Mouse (Mus musculus) CH12.LX (cell line): ENCODE data around the gene Ptpn11. TPM values are rescaled to one million over a fixed set of nuclear protein-coding genes. Genes with fewer than 3 reads are reported as not detected.

Experiments used
- DNase-seq: peaks from one replicate; pipeline ENCODE4 v3.0.0-alpha.2; 2013; ENCODE audit errors: extremely low read depth
- H3K27ac ChIP-seq: 2 replicates; pipeline ENCODE4 v1.5.1; 2012; ENCODE audit warnings: low read depth, mild to moderate bottlenecking, control low read depth, moderate library complexity; ENCODE audit not compliant: insufficient read depth
- H3K27me3 ChIP-seq: replicated peaks from 2 replicates; pipeline ENCODE3; 2012; ENCODE audit warnings: inconsistent platforms
- H3K36me3 ChIP-seq, 2 experiments: replicated peaks in 1 of 2; 2 replicates each; pipeline versions ENCODE3 to v1.6.1; 2012; ENCODE audit warnings: inconsistent platforms in 1 of 2, low read length in 1 of 2, mild to moderate bottlenecking in 1 of 2, mixed read lengths in 1 of 2, moderate library complexity in 1 of 2; ENCODE audit not compliant: control insufficient read depth in 1 of 2, insufficient read depth in 1 of 2
- H3K4me1 ChIP-seq, 2 experiments: 2 replicates each; pipeline ENCODE4 v1.6.1; 2012; ENCODE audit warnings: inconsistent platforms in 1 of 2, moderate library complexity in 1 of 2; ENCODE audit not compliant: insufficient read depth in 2 of 2, control insufficient read depth in 1 of 2
- H3K4me2 ChIP-seq: 2 replicates; pipeline ENCODE4 v1.6.1; 2012; ENCODE audit warnings: low read depth, mild to moderate bottlenecking, control low read depth; ENCODE audit not compliant: poor library complexity, insufficient read depth, severe bottlenecking
- H3K4me3 ChIP-seq, 3 experiments: fragments of 150-350 bp in 1 of 3; sonication (generic) in 1 of 3; replicated peaks in 1 of 3; 2 replicates each; pipeline versions ENCODE3 to v1.5.1; 2011 to 2012; ENCODE audit warnings: low read depth in 2 of 3, low read length in 2 of 3, mild to moderate bottlenecking in 2 of 3, moderate library complexity in 2 of 3, control low read depth in 1 of 3, improper control_type of control experiment in 1 of 3, inconsistent platforms in 1 of 3, mixed read lengths in 1 of 3; ENCODE audit not compliant: poor library complexity in 1 of 3
- H3K79me2 ChIP-seq: replicated peaks from 2 replicates; pipeline ENCODE4 v1.6.1; 2012; ENCODE audit warnings: mild to moderate bottlenecking, moderate library complexity; ENCODE audit not compliant: control insufficient read depth, poor library complexity, insufficient read depth, severe bottlenecking; ENCODE audit errors: extremely low read depth
- H3K9ac ChIP-seq: 2 replicates; pipeline ENCODE4 v1.6.1; 2012; ENCODE audit warnings: low read depth, mild to moderate bottlenecking, control low read depth, moderate library complexity; ENCODE audit not compliant: insufficient read depth
- H3K9me3 ChIP-seq: replicated peaks from 2 replicates; pipeline ENCODE3; 2012; ENCODE audit warnings: low read length, inconsistent platforms, mixed read lengths
- CHD1 ChIP-seq: IDR thresholded peaks from 2 replicates; pipeline ENCODE4 v1.6.1; 2012; ENCODE audit warnings: low read depth, low read length, improper control_type of control experiment, inconsistent platforms
- CHD2 ChIP-seq: IDR thresholded peaks from 2 replicates; pipeline ENCODE4 v1.6.1; 2011; ENCODE audit warnings: low read length, improper control_type of control experiment
- E2F4 ChIP-seq: IDR thresholded peaks from 2 replicates; pipeline ENCODE4 v1.6.1; 2011; ENCODE audit warnings: low read depth, low read length, improper control_type of control experiment; ENCODE audit not compliant: insufficient replicate concordance
- ETS1 ChIP-seq: conservative IDR thresholded peaks from 2 replicates; pipeline ENCODE4 v1.6.1; 2012; ENCODE audit warnings: low read depth, mild to moderate bottlenecking, inconsistent platforms, low read length, improper control_type of control experiment, moderate library complexity
- GABPA ChIP-seq: IDR thresholded peaks from 2 replicates; pipeline ENCODE4 v1.6.1; 2012; ENCODE audit warnings: low read depth, low read length, improper control_type of control experiment, inconsistent platforms; ENCODE audit not compliant: insufficient replicate concordance
- IRF4 ChIP-seq: IDR thresholded peaks from 2 replicates; pipeline ENCODE4 v1.6.1; 2014; ENCODE audit warnings: low read depth, mild to moderate bottlenecking, inconsistent platforms, low read length, improper control_type of control experiment
- JUN ChIP-seq: IDR thresholded peaks from 2 replicates; pipeline ENCODE4 v1.6.1; 2011; ENCODE audit warnings: low read depth, mild to moderate bottlenecking, low read length, improper control_type of control experiment, moderate library complexity; ENCODE audit not compliant: insufficient read depth
- KAT2A ChIP-seq: IDR thresholded peaks from 2 replicates; pipeline ENCODE4 v1.6.1; 2012; ENCODE audit warnings: low read length, improper control_type of control experiment, inconsistent platforms; ENCODE audit not compliant: insufficient replicate concordance
- MAFK ChIP-seq: IDR thresholded peaks from 2 replicates; pipeline ENCODE4 v1.6.1; 2011; ENCODE audit warnings: low read length, improper control_type of control experiment; ENCODE audit not compliant: insufficient replicate concordance
- MAX ChIP-seq: IDR thresholded peaks from 2 replicates; pipeline ENCODE4 v1.6.1; 2011; ENCODE audit warnings: low read length, improper control_type of control experiment
- MAZ ChIP-seq: IDR thresholded peaks from 2 replicates; pipeline ENCODE4 v1.6.1; 2012; ENCODE audit warnings: low read depth, mild to moderate bottlenecking, inconsistent platforms, low read length, improper control_type of control experiment, moderate library complexity
- MEF2A ChIP-seq: IDR thresholded peaks from 2 replicates; pipeline ENCODE4 v1.6.1; 2014; ENCODE audit warnings: low read depth, mild to moderate bottlenecking, inconsistent platforms, low read length, improper control_type of control experiment, borderline replicate concordance
- MYC ChIP-seq: IDR thresholded peaks from 2 replicates; pipeline ENCODE4 v1.6.1; 2011; ENCODE audit warnings: low read depth, mild to moderate bottlenecking, improper control_type of control experiment, low read length
- NELFE ChIP-seq: IDR thresholded peaks from 2 replicates; pipeline ENCODE4 v1.6.1; 2011; ENCODE audit warnings: low read depth, low read length, improper control_type of control experiment
- NRF1 ChIP-seq: IDR thresholded peaks from 2 replicates; pipeline ENCODE4 v1.6.1; 2014; ENCODE audit warnings: low read depth, mild to moderate bottlenecking, inconsistent platforms, low read length, improper control_type of control experiment, moderate library complexity
- POLR2A ChIP-seq: IDR thresholded peaks from 2 replicates; pipeline ENCODE4 v1.6.1; 2011; ENCODE audit warnings: low read depth, mild to moderate bottlenecking, improper control_type of control experiment, low read length
- POLR2AphosphoS2 ChIP-seq: IDR thresholded peaks from 2 replicates; pipeline ENCODE4 v1.6.1; 2011; ENCODE audit warnings: low read depth, low read length, improper control_type of control experiment
- SIN3A ChIP-seq: IDR thresholded peaks from 2 replicates; pipeline ENCODE4 v1.6.1; 2012; ENCODE audit warnings: low read length, improper control_type of control experiment, inconsistent platforms
- SMC3 ChIP-seq: IDR thresholded peaks from 2 replicates; pipeline ENCODE4 v1.6.1; 2011; ENCODE audit warnings: low read depth, low read length, improper control_type of control experiment
- TBP ChIP-seq: conservative IDR thresholded peaks from 2 replicates; pipeline ENCODE4 v1.6.1; 2011; ENCODE audit warnings: low read depth, low read length, improper control_type of control experiment
- TCF12 ChIP-seq: IDR thresholded peaks from 2 replicates; pipeline ENCODE4 v1.6.1; 2014; ENCODE audit warnings: low read depth, mild to moderate bottlenecking, inconsistent platforms, low read length, improper control_type of control experiment
- UBTF ChIP-seq: IDR thresholded peaks from 2 replicates; pipeline ENCODE4 v1.6.1; 2012; ENCODE audit warnings: low read depth, mild to moderate bottlenecking, inconsistent platforms, low read length, improper control_type of control experiment, moderate library complexity
- USF2 ChIP-seq: conservative IDR thresholded peaks from 2 replicates; pipeline ENCODE4 v1.6.1; 2011; ENCODE audit warnings: low read depth, low read length, improper control_type of control experiment
- ZKSCAN1 ChIP-seq: IDR thresholded peaks from 2 replicates; pipeline ENCODE4 v1.6.1; 2012; ENCODE audit warnings: low read depth, inconsistent platforms, low read length, improper control_type of control experiment, borderline replicate concordance
- ZNF384 ChIP-seq: IDR thresholded peaks from 2 replicates; pipeline ENCODE4 v1.6.1; 2012; ENCODE audit warnings: low read depth, low read length, improper control_type of control experiment, inconsistent platforms
- dilution Hi-C: fragments of 300-500 bp; cut with MboI; formaldehyde crosslinking; loops from 2 replicates; pipeline ENCODE4 v1.14.3; 2020; ENCODE audit warnings: low sequenced_read_pairs; ENCODE audit not compliant: extremely low pct_unique_long_range_greater_than_20kb, extremely low pct_ligation_motif_present
- in situ Hi-C: fragments of 300-500 bp; cut with MboI; formaldehyde crosslinking; loops from 3 replicates; pipeline ENCODE4 v1.14.3; 2019; ENCODE audit warnings: low sequenced_read_pairs, low pct_ligation_motif_present, low pct_unique_long_range_greater_than_20kb, mixed read lengths
- polyA plus RNA-seq: library from polyadenylated mRNA; unstranded; fragments of >175 nt; gene quantifications from 2 replicates; pipeline ENCODE4 v1.2.1, GENCODE M21; 2012; ENCODE audit warnings: low read depth; ENCODE audit not compliant: insufficient read length
- total RNA-seq, 2 experiments: library from RNA; depleted of rRNA; stranded (reverse); fragments of 300-350 nt in 1 of 2; fragments of >200 nt in 1 of 2; gene quantifications; 2 replicates each; pipeline ENCODE4 v1.2.3; 2012 to 2014

Gene Ptpn11
- total and polyA plus RNA-seq, 3 experiments, result 33.2 to 62.8 (median 44.6) TPM

DNA sequence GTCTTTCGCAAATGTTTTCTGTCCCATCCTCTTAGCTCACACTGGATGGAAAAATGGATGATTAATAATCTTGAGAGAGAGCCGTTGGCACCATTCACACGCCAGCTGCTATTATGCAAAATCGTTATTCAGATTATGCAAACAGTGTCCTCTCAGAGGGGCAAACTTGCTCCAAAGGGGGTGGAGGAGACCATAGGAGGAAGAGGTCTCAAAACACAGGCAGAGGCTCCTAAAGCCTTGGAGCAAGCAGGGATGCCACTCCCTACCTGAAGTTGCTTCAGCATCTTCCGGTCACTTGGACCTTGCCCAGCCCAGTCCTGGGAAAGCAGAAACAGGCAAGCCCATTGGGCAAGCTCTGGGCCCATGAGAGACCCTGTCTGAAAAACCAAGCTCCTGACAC, 67.8 kb downstream of the Ptpn11 start:
- Histone ChIP-seq H3K36me3 (peaks cover 0 to 4% of the 10 kb centered on the region in 2 experiments), H3K4me1 (peaks cover 5 to 32% of the 10 kb centered on the region in 2 experiments), H3K4me3 (no peak overlapping the region), H3K79me2 (no peaks in the 10 kb centered on the region), H3K27me3 (no peaks in the 10 kb centered on the region), H3K9ac (no peak overlapping the region), H3K4me2 (no peak overlapping the region), H3K27ac (no peak overlapping the region), H3K9me3 (no peaks in the 10 kb centered on the region)
- in situ Hi-C loops, result no loop called here
- TF ChIP-seq JUN (no peak), MAX (no peak), TBP (no peak), SMC3 (no peak), POLR2AphosphoS2 (no peak), ZNF384 (no peak), ZKSCAN1 (no peak), MAFK (no peak), CHD2 (no peak), NRF1 (no peak), IRF4 (no peak), KAT2A (no peak), ETS1 (no peak), GABPA (no peak), MEF2A (no peak), MAZ (no peak), SIN3A (no peak)
- no peak for DNase-seq
- dilution Hi-C loops, result no loop called here

GRCm38 (mm10) chr5:121122577-121122976, 68.6 kb downstream of the Ptpn11 start:
- in situ Hi-C loops (no loop called here), dilution Hi-C loops (no loop called here)
- Histone ChIP-seq H3K27me3 (no peaks in the 10 kb centered on the region), H3K79me2 (no peaks in the 10 kb centered on the region), H3K27ac (no peak overlapping the region), H3K36me3 (peaks cover 0 to 1% of the 10 kb centered on the region in 2 experiments), H3K9me3 (no peaks in the 10 kb centered on the region), H3K9ac (no peak overlapping the region), H3K4me2 (no peak overlapping the region), H3K4me1 (peaks cover 5 to 36% of the 10 kb centered on the region in 2 experiments)
- TF ChIP-seq MAX, result no peak
- TF ChIP-seq MAFK, result no peak
- no peak for TF ChIP-seq KAT2A
- TF ChIP-seq CHD1, result no peak
- TF ChIP-seq E2F4, result no peak
- TF ChIP-seq IRF4, result no peak
- TF ChIP-seq UBTF, result no peak
- no peak for TF ChIP-seq NELFE
- no peak for TF ChIP-seq MYC
- no peak for TF ChIP-seq TCF12
- TF ChIP-seq USF2, result no peak
- TF ChIP-seq POLR2A, result no peak
- TF ChIP-seq, all 38 proteins: peak for 0
- H3K4me3 ChIP-seq, result no peak overlapping the region
- no peak for DNase-seq
